Mouse (Mus musculus): ENCODE results near the gene Myo18a.
A peak's percentile ranks its signal among the peaks of the same experiment; 100 is the strongest.
"Not testable (repeated sequence)": the region's sequence is repeated elsewhere in the genome, so short reads cannot be mapped to it uniquely, and the experiment has no call there.

The Myo18a gene

DNA sequence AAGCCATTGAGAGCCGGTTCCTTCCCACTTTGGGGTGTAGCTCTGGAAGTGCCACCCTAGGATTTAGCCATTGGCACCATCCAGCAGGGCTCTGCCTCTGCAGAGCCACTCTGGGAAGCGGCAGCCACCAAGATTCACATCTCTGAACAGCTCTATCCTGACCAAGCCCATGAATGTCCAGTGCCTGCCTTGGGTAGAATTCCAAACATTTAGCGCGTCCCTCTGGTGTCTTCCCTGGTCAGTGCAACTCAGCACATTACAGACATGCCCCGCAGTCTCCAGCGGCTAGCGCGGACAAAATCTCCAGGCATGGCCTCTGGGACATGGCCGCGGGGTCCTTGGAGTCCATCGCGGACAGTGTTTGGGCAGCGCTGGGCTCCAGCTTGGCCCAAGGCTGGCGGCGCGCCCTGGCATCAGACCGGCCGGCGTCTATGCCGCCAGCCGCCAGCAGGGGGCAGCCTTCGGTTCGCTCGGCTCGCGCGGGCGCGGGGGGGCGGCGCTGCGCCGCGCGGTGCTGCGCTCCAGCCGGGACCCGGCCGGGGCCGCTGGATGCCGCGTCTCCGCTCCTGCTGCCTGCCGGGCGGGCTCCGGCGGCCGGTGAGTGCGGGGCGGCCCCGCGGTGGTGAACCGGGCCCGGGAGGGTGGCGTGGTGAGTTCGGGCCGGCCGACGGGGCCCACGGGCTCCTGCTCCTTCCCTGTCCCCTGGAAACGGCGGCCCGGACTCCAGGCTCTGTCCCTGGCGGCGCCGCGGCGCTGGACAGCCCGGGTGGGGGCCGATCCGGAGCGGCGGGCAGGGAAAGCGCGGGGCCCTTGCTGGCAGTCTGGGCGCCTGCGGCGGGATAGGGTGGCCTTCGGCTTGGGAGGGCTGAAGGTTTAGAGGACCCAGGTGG, at the start of gene Myo18a:
Gene Myo18a, plus strand, starts transcription at position 464 of the 890 bp plus-strand sequence.
- no peak for DNase-seq (ENCODE audit: low spot score)

DNA sequence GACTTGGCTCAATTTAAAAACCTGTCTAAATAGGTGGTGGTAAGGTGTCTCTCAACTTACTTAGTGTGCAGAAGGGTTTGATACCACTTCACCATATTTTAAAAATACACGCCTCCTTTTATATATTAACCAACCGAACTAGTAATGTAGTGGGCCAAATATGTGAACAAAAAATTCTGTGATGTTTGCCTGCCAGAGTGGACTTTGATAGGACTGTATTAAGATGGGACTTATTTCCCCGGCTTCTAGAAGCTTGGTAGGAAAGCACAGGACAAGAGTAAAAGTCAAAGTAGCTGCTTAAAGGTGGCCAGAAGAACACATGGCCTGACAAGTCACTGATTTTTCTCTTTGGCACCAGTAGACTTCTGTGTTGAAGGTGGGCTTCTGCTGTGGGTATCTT, 49.3 kb upstream of the Myo18a start:
- DNase-seq (ENCODE audit: low spot score): no peak

DNA sequence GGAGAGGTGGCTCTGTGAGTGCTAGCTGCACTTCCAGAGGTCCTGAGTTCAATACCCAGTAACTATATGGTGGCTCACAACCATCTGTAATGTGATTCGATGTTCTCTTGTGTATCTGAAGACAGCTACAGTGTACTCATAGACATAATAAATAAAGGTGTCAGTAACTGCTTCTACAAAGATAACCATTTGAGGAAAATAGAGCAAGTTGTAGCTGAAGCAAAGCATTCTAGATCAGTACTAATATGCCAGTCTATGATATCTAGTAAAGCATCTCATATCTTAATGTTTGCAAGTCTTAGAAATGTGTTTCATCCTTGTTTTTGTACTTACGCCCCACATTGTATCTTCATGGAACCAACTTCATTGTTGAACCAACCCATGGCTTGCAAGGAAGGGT, 44.0 kb upstream of the Myo18a start:
- no peak for DNase-seq (ENCODE audit: low spot score)

DNA sequence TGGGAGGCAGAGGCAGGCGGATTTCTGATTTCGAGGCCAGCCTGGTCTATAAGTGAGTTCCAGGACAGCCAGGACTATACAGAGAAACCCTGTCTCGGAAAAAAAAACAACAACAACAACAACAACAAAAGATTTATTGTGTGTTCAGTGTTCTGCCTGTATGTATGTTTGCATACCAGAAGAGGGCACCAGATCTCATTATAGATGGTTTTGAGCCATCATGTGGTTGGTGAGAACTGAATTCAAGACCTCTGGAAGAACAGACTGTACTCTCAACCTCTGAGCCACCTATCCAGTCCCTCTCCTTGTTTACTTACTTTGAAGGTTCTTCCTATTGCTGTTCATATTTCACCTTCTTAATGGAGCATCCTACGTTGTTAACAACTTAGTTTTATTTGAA, 41.7 kb upstream of the Myo18a start:
- DNase-seq (ENCODE audit: low spot score): no peak

DNA sequence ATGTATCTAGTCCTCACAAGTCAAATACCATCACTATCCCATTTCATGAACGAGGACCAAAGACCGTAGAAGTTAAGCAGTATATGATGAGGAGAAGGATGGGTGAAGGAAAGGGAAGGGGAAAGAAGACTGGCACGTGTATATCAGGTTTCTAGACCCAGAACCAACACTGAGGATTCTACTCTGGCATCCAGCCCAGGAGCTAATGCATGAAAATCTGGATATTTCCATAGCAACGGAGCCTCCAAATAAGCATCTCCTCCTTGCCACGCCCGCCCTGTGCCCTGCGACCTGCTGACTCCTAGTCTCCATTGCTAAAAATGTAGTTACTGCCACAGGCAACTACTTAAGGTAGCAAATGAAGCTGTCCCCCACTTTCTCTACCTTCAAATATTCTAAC, 38.3 kb upstream of the Myo18a start:
- no peak for DNase-seq (ENCODE audit: low spot score)

DNA sequence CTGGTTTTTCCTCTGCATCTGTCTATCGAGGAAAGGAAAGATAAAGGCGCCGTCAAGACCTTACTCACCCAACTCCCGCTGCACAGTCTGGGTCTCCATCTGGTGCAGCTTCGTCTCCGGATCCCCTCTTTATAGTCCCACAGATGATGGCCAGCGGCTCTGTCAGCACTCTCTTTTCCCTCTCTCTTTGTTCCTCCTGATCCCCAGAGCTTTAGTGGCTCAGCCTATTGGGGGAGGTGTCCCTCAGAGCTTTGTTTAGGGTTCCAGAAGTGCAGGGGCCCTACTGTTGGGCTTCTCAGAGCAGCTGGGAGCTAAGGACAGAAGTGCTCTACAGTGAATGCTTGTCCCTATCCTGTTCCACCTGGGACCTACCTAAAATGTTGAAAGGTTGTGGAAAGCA, 37.9 kb upstream of the Myo18a start, which contains the start of gene Cryba1:
Gene Cryba1, minus strand, starts transcription at position 101 of the 400 bp plus-strand sequence.
- no peak for DNase-seq (ENCODE audit: low spot score)

DNA sequence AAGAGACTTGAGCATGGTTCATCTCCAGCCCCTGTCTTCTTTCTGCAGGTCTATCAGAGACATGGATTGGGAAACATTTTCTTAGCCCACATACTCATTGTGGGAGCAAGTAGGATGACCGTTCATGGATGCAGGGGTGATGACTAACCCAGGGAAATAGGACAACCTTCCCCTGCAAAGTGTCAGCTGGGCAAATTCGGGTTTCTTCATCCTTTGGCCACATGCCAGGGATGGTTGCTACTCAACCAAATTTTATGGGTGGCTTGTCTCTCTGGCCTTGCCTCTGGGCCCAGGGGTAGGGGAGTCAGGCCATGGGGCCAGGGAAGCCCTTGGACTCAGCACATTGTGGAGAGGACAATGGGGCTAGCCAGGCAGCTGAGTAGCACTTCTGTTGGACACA, 34.5 kb upstream of the Myo18a start:
- DNase-seq (ENCODE audit: low spot score): no peak

DNA sequence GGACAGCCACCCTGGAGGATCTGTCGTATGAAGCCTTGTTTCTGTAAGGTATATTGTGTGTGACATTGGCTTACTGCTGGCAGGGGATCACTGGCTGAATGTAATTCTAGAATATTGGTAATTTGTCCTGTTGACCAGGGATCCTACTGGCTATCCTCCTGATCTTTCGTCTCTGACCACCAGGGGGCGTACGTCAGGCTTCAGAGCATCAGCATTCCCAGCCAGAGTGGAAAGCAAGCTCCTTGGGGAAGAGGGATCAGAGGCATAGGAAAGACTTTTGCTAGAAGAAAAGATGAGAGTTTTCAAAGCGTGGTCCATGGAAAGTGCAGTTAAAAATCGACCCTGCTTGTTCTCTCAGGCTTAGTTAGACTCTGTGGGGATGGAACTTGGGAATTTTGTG, 25.8 kb upstream of the Myo18a start:
- peak; percentile 75 for DNase-seq (ENCODE audit: low spot score)

DNA sequence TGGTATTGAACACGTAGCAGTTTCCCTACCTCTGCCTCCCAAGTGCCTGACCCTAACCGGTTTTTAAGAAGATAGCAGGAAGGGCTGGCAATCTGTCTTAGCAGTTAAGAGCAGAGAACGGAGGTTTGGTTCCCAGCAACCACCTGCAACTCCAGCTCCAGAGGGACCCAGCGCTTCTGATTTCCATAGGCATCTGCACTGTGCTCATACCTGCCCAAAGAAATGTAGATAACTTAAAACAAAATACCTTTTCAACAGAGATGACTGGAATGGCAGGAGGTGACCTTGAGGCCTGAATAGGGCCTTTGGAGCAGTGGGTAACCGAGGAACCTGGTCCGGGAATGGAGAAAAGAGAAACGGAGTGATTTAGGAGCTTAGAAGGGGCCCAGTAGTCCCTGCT, 24.5 kb upstream of the Myo18a start:
- no peak for DNase-seq (ENCODE audit: low spot score)

DNA sequence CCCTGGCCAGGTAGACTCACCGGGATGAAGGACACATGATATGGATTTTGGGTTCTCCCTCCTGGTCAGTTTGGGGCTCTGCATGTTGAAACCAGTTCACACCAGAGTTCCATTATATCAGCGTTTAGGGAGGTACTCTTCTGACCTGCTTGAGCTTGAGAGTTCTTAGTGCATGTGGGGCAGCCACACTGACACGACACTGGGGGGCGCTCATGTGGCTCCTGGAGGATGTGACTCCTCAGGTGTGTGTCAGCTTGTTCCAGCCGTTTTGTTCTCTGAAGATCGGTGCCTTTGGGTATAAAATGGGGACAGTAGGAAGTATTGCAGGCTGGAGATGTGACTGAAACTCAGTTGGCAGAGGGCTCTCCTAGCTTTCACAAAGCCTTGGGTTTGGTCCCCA, 19.1 kb upstream of the Myo18a start:
- no peak for DNase-seq (ENCODE audit: low spot score)

DNA sequence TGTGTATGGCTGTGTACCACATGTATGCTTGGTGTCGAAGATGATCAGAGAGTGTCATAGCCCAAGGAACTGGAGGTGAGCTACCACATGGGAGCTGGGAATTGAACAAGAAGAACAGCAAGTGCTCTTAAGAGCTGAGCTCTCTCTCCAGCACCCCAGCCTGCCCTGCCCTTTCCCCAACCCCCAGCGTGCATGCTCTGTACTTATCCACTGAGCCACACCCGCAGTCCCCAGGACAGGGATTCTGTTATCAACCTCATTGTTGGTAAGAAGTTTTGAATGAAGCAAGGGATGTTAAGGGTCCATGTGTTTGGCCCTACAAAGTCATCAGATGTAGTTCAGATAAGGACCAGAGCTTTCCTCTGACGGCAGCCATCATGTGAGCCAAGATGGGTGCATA, 16.4 kb upstream of the Myo18a start:
- DNase-seq (ENCODE audit: low spot score): no peak

DNA sequence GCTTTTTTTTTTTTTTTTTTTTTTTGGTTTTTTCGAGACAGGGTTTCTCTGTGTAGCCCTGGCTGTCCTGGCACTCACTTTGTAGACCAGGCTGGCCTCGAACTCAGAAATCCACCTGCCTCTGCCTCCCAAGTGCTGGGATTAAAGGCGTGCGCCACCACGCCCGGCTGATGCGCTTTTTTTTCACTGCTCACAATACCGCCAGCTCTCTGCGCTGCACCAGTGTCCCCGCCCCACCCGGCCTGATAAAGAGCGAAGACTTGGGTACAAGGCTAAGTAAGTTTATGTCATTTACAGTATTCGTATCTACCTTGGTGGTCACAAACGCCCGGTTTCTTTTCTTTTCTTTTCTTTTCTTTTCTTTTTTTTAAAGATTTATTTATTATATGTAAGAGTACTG, 15.9 kb upstream of the Myo18a start:
- DNase-seq (ENCODE audit: low spot score): not testable (repeated sequence)

DNA sequence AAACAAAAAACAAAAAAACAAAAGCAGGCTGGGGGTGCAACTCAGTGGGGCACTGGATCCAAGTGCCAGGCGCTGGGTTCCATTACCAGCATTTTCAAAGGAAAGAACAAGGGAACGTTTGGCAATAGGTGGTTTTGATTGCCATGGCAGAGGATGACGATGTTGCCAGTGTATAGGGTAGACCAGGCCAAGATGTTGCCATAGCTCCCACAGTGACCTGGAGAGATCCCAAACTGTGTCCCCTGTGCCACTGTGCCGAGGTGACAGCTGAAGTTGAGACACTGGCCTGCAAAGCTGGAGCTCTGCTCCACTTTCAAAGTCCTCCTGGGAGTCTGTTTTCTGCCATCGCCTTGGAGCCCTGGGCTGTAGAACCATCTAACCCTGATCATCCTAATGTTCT, 14.1 kb upstream of the Myo18a start:
- DNase-seq (ENCODE audit: low spot score): no peak

DNA sequence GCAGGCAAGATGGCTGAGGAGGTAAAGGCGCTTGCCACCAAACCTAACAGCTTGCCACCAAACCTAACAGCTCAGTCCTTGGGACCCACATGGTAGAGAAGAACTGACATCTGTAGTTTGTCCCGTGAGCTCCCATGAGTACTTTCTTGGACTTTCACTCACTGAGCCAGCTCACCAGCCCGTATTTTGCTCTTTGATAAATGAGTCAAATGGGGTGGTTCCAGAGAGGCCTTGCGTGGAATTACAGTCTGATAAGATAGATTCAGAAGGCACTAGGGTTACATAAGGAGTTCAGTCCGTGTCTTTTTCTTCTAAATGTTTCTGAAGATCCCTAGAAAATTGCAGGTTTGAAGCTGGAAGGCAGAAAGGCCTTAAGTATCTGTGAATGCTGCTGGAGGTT, 10.5 kb upstream of the Myo18a start:
- peak; percentile 77 for DNase-seq (ENCODE audit: low spot score)

DNA sequence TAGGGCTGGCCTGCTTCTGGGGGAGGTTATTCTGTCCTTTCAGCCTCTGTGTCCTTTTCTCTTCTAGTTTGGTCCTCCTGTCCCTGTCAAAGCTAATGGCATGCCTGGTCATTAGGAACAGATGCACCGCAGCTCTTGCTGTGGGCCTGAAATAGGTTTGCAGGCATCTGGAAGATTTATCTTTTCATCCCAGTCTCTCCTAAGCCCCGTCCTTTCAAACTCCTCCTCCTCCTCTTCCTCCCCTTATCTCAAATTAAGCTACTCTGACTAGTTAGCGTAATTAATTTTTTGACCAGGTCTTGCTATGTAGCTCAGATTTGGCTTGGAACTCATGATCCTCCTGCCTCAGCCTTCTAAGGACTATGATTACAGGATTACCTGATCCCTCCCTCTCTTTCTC, 9.6 kb upstream of the Myo18a start:
- DNase-seq (ENCODE audit: low spot score): no peak

DNA sequence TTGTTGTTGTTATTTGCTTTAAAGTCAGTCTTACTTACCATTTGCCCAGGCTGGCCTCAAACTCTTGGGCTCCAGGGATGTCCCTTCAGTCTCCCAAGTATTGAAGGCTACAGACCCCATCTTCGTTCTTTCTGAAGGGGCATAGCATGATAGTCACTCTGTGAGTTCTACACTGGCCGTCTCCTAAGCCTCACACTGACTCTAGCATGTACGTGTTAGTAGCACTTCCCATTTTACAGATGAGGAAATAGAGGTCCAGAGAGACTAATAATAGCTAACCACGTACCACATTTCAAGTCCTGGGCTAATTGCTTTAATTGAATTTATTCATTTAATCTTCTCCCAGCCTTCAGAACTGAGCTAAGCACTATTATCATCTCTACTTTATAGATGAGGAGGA, 3.0 kb upstream of the Myo18a start:
- DNase-seq (ENCODE audit: low spot score): no peak

DNA sequence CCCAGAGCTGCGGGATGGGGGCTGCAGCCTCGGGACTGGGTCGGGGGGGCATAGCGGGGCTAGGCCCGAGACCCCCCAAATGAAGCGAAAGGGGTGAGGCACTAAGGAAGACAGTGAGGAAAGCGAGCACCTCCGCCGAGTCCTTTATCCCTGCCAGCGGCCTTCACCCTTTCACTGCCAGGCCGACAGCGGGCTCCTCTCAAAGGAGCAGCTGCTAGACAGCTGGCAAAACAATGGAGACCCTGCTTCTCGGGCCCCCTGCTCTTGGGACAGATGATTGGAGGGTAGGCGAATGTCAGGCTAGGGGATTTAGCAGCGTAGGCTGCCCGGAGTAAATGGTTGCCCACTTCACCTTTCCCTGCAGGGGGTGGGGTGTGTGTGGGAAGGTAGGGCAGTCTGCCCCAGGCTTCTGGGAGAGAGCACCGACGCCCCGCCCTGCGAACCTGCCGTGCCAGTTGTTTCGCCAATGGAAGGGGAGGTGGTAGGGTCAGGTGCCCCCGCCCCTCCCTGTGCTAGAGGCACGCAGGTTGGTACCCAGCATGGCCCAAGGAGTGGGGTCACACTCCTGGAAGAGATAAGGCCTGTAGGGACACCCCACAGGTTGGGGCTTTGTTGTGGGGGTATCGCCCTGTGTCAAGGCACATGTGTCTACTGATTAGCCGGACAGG, 761 bp downstream of the Myo18a start:
- DNase-seq (ENCODE audit: low spot score): no peak

DNA sequence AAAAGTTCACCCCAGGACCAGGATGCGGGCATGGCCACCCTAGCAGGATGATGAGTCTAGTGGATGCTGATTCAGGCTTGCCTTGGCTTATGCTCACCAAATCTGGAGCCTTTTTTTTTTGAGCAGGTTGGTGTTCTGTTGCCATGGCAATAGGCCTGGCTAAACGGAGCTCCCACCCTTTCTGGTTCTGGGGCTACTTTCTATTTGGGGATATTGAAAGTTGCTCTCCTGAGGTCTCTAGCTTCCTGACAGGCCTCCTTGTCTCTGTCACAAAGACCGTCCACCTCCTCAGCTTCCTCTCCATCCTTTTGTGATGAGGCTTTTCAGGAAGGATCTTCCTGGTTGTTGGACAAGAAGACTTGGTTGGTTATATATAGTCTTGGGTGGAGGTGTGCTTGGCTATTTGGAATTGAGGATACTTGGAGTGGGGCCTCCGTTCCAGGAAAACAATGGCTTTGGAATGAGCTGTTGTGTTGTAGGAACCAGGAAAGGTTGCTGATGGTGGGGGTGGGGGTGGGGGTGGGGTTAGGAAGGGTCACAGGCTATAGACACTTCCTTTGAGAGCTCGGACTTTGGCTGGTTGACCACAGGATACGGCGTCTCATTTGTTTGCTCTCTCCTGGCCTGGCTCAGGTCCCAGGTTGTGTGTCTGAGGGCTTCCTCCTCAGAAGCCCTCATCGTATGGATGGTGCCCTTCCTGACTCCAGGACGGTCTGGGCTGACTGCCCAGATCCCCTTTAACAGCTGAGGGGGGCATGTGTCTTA, 1.8 kb downstream of the Myo18a start:
- DNase-seq (ENCODE audit: low spot score): no peak

DNA sequence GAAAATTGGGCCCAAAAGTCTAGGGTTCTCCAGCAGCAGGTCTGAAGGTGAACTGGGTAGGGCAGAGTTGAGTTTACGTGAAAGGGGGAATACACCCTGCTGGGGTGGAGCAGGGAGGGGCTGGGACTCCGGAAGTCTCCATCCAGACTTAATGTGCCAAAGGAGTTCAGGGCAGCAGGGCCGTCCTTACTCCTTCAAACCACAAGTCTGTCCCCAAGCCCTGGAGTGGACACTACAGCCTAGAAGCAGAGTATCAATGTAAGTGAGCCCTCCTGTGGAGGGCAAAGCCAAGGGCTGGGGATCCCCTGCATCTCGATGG, 2.4 kb downstream of the Myo18a start:
- no peak for DNase-seq (ENCODE audit: low spot score)

DNA sequence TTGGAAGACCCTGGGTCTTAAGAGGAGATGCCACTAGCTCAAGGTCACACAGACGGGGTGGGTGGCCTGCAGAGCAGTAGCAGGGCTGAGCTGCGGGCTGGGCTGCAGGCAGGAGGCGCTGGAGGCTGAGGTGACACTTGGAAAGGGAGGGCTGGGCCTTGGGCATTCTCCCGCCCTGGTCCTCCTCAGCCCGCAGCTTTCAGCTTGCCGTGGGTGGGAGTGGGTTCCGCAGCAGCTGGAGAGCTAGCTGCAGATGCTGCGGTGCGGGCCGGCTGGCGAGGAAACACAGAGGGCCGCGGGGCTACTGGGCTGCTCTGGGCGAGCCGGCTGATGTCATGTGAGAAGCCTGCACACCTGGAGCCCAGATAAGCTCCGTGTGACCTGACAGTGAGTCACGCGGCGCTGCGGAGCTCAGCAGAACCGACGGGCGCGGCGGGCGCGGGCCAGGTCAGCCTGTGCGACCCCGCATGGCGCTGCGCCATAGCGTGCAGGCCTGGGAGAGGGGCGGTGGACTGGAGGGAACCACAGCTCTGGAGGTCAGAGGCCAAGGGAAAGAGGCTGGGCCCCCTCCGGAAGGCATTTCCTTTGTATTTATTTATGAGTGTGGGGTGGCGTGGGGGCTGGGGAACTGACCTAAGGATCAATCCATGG, 3.4 kb downstream of the Myo18a start:
- no peak for DNase-seq (ENCODE audit: low spot score)

DNA sequence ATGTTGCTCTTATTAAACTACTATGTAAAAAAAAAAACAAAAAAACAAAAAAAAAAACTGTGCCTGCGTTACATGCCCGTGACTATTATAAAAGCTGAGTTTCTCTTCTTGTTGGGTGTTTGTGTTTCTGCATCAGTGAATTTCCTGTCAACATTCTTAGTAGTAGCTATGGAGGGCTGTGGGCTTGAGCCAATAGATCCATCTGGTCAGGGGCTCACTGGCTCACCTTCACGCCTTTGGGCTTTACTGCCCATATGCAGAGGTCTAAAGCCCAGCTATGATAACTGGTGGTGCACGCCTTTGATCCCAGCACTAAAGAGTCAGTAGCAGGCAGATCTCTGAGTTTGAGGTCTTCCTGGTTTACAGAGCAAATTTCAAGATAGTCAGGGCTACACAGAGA, 6.5 kb downstream of the Myo18a start:
- no peak for DNase-seq (ENCODE audit: low spot score)

DNA sequence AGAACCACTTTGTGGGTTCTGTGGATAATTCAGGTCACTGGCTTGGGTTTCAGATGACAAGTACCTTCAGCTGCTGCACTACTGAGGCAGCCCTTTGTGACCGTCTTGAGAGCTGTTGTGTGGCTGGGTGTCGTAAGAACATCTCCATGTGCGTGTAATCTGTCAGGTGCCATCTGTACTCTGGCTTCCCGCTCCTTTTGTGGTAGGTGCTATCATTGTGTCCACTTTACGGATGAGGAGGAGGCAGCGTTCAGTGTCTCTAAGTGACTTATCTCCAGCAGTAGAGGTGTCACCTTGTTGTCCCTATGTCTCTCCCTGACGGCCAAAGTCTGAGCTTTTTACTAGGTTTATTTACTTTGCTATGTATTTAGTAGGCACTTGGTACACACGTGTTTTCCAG, 7.3 kb downstream of the Myo18a start:
- DNase-seq (ENCODE audit: low spot score): no peak
